Mouse (Mus musculus): Measurements from ENCODE around the gene Mrgprd. TPM values are rescaled to one million over a fixed set of nuclear protein-coding genes. Genes with fewer than 3 reads are reported as not detected.

The Mrgprd gene
- total RNA-seq, 4 experiments from 2014 or later = not detected

Other genes with a start within 250 kb of the Mrgprd start
- 1 to 10 TPM in 1 of 4 experiments, under 1 TPM in 1, not detected in 2; 0.84 to 1.9 TPM for gene 1810010D01Rik, start 106.7 kb upstream of the Mrgprd start, total RNA-seq (2022)
- 10 to 100 TPM in 3 of 4 experiments, 1 to 10 TPM in 1; 8.0 to 34.6 (median 21.0) TPM for gene Tpcn2, start 30.8 kb upstream of the Mrgprd start, total RNA-seq (2022)
- 1 to 10 TPM in 3 of 4 experiments, under 1 TPM in 1; 0.91 to 3.0 (median 1.2) TPM for gene Mrgprf, start 14.0 kb upstream of the Mrgprd start, total RNA-seq (2022)

Measured in adrenal gland, adult 8-10 months (tissue).